Mouse (Mus musculus) thymus, postnatal 4 days (tissue): ENCODE data around the gene Zfp616.

Experiments used
- DNase-seq: peaks from one replicate; pipeline ENCODE4 v3.0.0; 2021

The Zfp616 gene

GRCm38 (mm10) chr11:74069655-74070054, at the start of gene Zfp616:
Gene Zfp616 (plus strand): TSS chr11:74069955.
- no peak for DNase-seq

DNA sequence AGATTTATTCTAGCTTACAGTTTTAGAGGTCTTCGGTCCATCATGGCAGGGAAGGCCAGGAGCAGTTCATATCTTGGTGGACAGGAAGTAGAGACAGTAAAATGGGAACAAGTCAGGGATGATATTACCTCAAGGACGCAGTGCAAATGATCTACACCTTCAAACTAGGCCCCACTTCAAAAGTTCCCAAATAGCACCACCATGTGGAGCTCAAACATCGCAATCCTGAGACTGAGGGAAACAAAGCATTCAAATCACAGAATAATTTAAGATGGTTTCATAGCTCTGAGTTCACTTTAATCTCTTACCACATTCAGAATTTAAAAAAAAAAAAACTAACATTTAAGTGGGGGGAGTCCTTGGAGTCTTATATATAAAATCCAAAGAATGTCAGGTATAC, 18.4 kb upstream of the Zfp616 start:
- no peak for DNase-seq

DNA sequence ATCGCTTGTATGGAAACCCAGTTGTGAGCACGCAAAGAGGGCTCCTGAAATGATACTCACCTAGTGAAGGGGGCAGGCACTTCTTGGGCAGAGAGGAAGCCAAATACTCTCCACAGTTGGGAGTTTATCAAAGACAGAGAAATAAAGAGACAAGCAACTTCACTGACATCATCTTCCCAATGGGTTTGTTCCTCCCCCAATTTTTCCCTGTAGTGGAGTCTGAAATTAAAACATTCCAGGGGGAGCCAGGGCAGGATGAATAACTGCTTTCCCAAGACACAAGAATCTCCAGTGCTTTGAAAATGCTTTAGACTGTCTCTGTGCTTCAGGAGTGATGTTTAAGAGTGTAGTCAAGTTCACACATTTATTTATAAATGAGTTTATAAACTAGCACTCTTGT, 13.3 kb upstream of the Zfp616 start, which contains the start of the genes Olfr139 and Olfr399:
Gene Olfr139 (minus strand): TSS at position 101 of the 400 bp plus-strand sequence.
Gene Olfr399 (minus strand): TSS at position 165 of the 400 bp plus-strand sequence.
- no peak for DNase-seq

- no peak for DNase-seq
Observed at GRCm38 (mm10) chr11:74100724-74101123, 31.0 kb downstream of the Zfp616 start.

DNA sequence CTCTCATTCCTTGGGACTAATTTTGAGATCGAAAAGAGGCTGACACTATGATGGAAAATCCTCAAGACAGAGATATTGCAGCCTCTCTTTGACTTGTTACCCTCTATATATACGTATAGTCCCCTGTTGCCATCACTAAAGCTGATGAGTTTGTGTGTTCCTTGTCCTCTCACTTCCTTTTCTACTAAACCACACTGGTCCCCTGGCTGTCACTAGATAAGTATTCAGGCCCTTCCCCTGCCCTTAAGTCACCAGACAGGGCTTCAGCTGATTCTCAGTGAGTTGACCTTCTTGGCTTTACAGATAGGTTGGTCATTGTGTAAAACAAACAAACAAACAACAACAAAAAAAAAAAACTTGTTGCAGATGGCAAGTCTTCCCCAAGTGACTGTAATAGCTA, 31.8 kb downstream of the Zfp616 start:
- no peak for DNase-seq

GRCm38 (mm10) chr11:74105066-74105465, 35.3 kb downstream of the Zfp616 start:
- no peak for DNase-seq

DNA sequence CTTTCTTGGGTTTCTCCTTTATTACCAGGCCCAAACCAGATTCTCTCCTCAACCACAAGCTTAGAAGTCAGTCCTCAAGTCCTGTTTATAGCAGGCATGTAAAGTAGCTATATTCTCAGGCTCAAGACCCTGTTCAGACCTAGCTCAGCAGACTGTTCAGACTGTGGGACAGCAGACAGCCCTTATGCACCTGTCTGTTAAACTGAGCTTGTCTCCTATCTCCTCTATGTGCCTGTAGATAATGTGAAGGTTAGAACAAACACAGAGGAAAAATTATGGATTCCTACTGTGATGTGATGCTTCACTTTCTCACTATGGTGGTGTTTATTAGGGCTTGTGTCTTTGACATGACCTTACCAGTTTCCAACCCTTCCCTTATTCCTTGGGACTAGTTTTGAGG, 43.7 kb downstream of the Zfp616 start, which contains the start of gene Olfr401:
Gene Olfr401 (plus strand): TSS at position 301 of the 400 bp plus-strand sequence.
- no peak for DNase-seq
